Mouse (Mus musculus) intestine, postnatal 0 days (tissue): ENCODE measurements around the gene Tiparp. TPM values are rescaled to one million over a fixed set of nuclear protein-coding genes. Genes with fewer than 3 reads are reported as not detected.
A peak's percentile ranks its signal among the peaks of the same experiment; 100 is the strongest.

Experiments
- ATAC-seq: fragments of 200-750 bp; cut with Nextera tagmentation; 2 replicates; pipeline ENCODE4 v1.8.0; 2017; ENCODE audit warnings: mild to moderate bottlenecking, moderate TSS enrichment, moderate library complexity
- H3K27ac ChIP-seq: fragments of 300-500 bp; sonication (generic); 2 replicates; pipeline ENCODE4 v1.5.1; 2014; ENCODE audit warnings: mild to moderate bottlenecking, low read depth, low read length, moderate library complexity
- H3K27me3 ChIP-seq: fragments of 300-500 bp; sonication (generic); replicated peaks from 2 replicates; pipeline ENCODE4 v1.6.1; 2014; ENCODE audit warnings: low read length, mixed read lengths; ENCODE audit not compliant: control insufficient read depth, insufficient read depth
- H3K36me3 ChIP-seq: fragments of 300-500 bp; sonication (generic); 2 replicates; pipeline ENCODE4 v1.6.1; 2014; ENCODE audit warnings: mild to moderate bottlenecking, moderate library complexity; ENCODE audit not compliant: control insufficient read depth, insufficient read depth
- H3K4me1 ChIP-seq: fragments of 300-500 bp; sonication (generic); replicated peaks from 2 replicates; pipeline ENCODE4 v1.6.1; 2014; ENCODE audit warnings: antibody characterized with exemption, low read length, mixed read lengths; ENCODE audit not compliant: control insufficient read depth, insufficient read depth
- H3K4me2 ChIP-seq: fragments of 300-500 bp; sonication (generic); replicated peaks from 2 replicates; pipeline ENCODE4 v1.6.1; 2014; ENCODE audit warnings: low read depth, mild to moderate bottlenecking, moderate library complexity
- H3K4me3 ChIP-seq: fragments of 300-500 bp; sonication (generic); 2 replicates; pipeline ENCODE4 v1.5.1; 2014; ENCODE audit warnings: low read depth, low read length
- H3K9ac ChIP-seq: fragments of 300-500 bp; sonication (generic); 2 replicates; pipeline ENCODE4 v1.6.1; 2014; ENCODE audit warnings: mild to moderate bottlenecking, low read depth, low read length
- H3K9me3 ChIP-seq: fragments of 300-500 bp; sonication (generic); 2 replicates; pipeline ENCODE4 v1.6.1; 2016; ENCODE audit warnings: mixed run types; ENCODE audit not compliant: control insufficient read depth
- CTCF ChIP-seq: sonication (generic); IDR thresholded peaks from 2 replicates; pipeline ENCODE4 v1.5.1; 2016; ENCODE audit warnings: low read depth, mild to moderate bottlenecking, control low read depth, antibody characterized with exemption, moderate library complexity
- WGBS: fragments of 180-500 bp; shearing (Covaris S2); extraction: QIAGEN DNeasy Blood & Tissue Kit; methylation state at CpG from one replicate; pipeline ENCODE4 v1.1.7; 2014; 5-methylcytosine and 5-hydroxymethylcytosine counted together
- polyA plus RNA-seq: library from polyadenylated mRNA; unstranded; fragments of >200 nt; fragmentation: Nextera tagmentation; extraction: Ambion mirVana; gene quantifications from 2 replicates; pipeline ENCODE4 v1.2.1, GENCODE M21; 2015

Tiparp gene
- polyA plus RNA-seq, 1 experiment from 2014 or later: 26.6 TPM

- Histone ChIP-seq H3K4me2 (no peak overlapping the region), H3K9ac (no peak overlapping the region), H3K27ac (no peak overlapping the region), H3K4me1 (no peaks in the 10 kb centered on the region), H3K27me3 (no peaks in the 10 kb centered on the region), H3K9me3 (no peaks in the 10 kb centered on the region), H3K36me3 (no peaks in the 10 kb centered on the region), H3K4me3 (no peak overlapping the region)
- WGBS: 88% methylated on average over 3 of the region's 3 CpGs
- ATAC-seq: no peak
- TF ChIP-seq CTCF: peak; percentile 19; the same call in 1 of the 2 replicates
These were observed 2.5 kb upstream of the Tiparp start for GRCm38 (mm10) chr3:65525731-65526130.

DNA sequence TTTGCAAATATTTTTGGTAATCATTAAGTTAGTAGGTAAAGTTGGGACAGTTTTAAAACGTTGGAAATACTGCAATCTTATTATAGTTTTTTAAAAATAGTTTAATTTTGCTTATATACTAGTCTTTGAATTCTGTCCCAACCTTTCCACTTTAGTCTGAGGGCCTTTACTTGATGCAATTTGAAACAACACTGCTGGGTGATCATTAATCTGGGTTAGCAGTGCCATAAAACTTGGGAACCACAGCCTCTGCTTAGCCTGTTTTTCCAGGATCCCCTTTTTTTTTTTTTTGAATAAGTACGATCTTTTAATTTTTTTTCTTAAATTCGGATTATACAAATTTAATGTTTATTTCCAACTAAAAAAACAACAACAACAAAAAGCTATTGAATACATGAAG, 1.0 kb upstream of the Tiparp start:
- Histone ChIP-seq H3K9me3 (no peaks in the 10 kb centered on the region), H3K27me3 (no peaks in the 10 kb centered on the region), H3K4me3 (peak overlapping the region; percentile 98), H3K4me2 (peak overlapping the region; percentile 79), H3K9ac (no peak overlapping the region), H3K27ac (peak overlapping the region; percentile 98), H3K4me1 (no peaks in the 10 kb centered on the region), H3K36me3 (no peaks in the 10 kb centered on the region)
- ATAC-seq: no peak
- 6% methylated on average over 3 of the region's 3 CpGs for WGBS
- TF ChIP-seq CTCF: no peak

DNA sequence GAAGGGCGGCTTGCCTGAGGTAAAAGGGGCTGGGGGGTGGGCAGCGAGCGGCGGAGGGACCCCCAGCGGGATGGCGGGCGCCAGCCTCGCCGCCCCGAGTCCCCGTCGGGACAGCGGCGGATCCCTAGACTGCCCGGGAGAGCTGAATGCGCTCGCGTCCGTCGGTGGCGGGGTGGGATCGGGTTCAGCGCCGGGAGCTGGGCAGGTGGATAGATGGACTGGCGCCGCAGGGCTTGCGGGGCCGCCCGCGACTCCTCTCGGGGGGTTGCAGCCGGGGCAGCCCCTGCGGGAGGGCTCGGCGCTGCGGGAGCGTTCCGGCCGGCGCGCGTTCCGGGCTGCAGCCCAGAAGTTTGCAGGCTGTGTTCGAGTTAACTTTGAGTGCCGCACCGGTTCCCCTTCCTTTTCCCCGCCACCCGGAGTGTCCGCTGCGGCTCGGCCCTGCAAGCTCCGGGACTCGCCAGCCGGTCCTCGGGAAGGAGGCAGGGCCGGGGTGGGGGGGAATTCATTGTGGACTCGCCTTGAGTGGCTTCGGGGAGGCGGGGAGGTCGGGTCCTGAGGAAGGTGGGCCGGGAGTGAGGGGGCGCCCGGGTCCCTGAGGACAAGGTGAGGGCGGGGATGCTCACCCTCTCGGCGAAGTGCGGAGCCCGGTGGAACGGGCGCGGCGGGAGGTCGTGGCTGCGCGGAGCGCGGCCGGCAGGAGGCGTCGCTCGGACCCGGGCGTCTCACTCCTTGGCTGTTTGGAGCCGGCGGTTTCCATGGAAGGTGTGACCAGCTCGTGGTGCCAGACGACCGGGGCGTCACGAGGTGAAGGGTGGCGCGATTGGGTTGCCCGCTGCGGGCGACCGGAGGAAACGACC, 632 bp downstream of the Tiparp start:
- under 1% methylated on average over 95 of the region's 97 CpGs for WGBS
- peak; percentile 76 for TF ChIP-seq CTCF

DNA sequence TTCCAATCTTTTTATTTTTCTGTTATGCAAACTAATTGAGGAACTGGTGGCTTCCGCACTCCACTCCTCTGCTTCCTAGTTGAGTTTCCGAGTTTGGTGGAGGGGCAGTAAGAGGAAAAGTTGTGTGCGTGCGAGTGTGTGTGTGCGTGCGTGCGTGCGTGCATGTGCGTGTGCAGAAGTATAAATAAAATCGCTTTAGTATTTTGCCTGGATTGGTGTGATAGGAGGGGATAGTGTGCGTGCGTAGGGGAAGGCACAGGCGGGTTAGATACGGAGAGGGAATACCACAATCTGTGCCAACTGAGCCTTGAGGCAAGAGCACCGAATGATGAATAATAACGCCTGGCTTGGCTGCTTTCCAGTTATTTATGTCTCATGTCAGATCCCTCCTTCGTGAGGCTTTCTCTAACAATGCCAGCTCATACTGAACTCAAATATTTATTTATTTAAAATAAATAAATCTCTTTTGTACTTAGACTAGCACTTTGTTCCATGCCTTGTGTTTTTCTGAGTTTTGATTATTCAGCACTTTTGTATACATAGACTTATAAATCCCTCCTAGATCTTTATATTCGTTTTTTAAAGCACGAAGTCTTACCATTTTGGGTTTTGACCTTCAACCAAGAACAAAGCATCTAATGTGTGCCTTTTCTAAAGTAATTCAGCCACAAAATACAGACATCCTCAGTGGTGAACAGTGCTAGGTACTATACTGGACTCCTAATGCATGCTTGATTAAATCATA, 1.4 kb downstream of the Tiparp start:
- TF ChIP-seq CTCF: no peak
- H3K27me3 ChIP-seq: no peaks in the 10 kb centered on the region
- WGBS: 1% methylated on average over 19 of the region's 19 CpGs
- no peaks in the 10 kb centered on the region for H3K9me3 ChIP-seq
- H3K4me1 ChIP-seq: no peaks in the 10 kb centered on the region; the same call in 1 of the 2 replicates
- H3K9ac ChIP-seq: peak overlapping the region; percentile 98
- no peak for ATAC-seq
- H3K4me3 ChIP-seq: peak overlapping the region; percentile 98
- H3K36me3 ChIP-seq: no peaks in the 10 kb centered on the region
- peak overlapping the region; percentile 79 for H3K4me2 ChIP-seq
- H3K27ac ChIP-seq: peak overlapping the region; percentile 98

More for the DNA sequence above, 632 bp downstream of the Tiparp start:
- H3K36me3 ChIP-seq: no peaks in the 10 kb centered on the region
- H3K27ac ChIP-seq: peak overlapping the region; percentile 98
- H3K9me3 ChIP-seq: no peaks in the 10 kb centered on the region
- no peaks in the 10 kb centered on the region for H3K27me3 ChIP-seq
- H3K4me3 ChIP-seq: peak overlapping the region; percentile 98
- peak overlapping the region; percentile 79 for H3K4me2 ChIP-seq
- ATAC-seq: peak; percentile 39
- peak overlapping the region; percentile 98 for H3K9ac ChIP-seq
- H3K4me1 ChIP-seq: no peaks in the 10 kb centered on the region

DNA sequence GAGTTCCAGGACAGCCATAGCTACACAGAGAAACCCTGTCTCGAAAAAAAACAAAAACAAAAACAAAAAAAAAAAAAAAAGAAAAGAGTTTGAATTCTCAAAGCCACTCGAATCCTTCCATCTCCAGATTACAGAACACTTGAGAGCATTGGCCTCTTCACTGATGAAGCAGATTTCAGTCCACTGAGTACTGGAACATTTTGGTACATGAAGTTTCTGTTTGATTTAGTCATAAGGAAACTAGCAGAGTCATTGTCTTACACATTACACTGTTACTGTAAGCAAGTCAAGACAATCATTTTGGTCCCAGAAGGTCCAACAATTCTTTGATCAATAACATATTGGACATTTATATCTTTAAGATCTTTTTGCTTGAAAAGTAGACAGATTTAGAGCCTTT, 4.8 kb downstream of the Tiparp start:
- Histone ChIP-seq H3K36me3 (no peaks in the 10 kb centered on the region), H3K4me2 (no peak overlapping the region), H3K27ac (no peak overlapping the region), H3K9ac (no peak overlapping the region), H3K4me1 (peaks cover 3% of the 10 kb centered on the region; the same call in 1 of the 2 replicates), H3K9me3 (no peaks in the 10 kb centered on the region), H3K4me3 (no peak overlapping the region), H3K27me3 (no peaks in the 10 kb centered on the region)
- WGBS: 79% methylated on average over 2 of the region's 2 CpGs
- ATAC-seq: no peak
- TF ChIP-seq CTCF: no peak

DNA sequence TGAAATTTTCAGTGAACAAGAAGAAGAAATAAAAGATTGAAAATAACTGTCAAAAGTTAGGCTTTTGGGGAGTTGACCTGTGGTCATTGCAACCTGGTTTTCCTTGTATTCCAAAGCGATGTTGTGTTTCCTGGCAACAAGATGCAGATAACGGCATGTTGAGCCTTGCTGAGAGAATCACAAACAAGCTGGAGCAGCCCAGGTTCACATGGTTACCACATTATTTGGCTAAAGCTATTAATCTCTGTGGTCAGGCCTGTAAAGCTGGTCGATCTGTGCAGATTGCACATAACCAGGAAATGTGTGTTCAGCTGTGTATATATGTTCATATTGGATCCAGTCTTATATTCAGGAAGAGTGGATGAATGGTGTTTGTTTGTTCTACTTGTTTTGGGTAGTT, 5.4 kb downstream of the Tiparp start:
- WGBS: 34% methylated on average over 3 of the region's 3 CpGs
- no peak overlapping the region for H3K27ac ChIP-seq
- no peaks in the 10 kb centered on the region for H3K27me3 ChIP-seq
- H3K4me1 ChIP-seq: peaks cover 3% of the 10 kb centered on the region; the same call in 1 of the 2 replicates
- H3K9ac ChIP-seq: no peak overlapping the region
- TF ChIP-seq CTCF: no peak
- no peaks in the 10 kb centered on the region for H3K9me3 ChIP-seq
- H3K4me2 ChIP-seq: no peak overlapping the region
- no peaks in the 10 kb centered on the region for H3K36me3 ChIP-seq
- ATAC-seq: no peak
- no peak overlapping the region for H3K4me3 ChIP-seq
